Mouse (Mus musculus): ENCODE measurements around the gene Pitpnc1. TPM values are rescaled to one million over a fixed set of nuclear protein-coding genes. Genes with fewer than 3 reads are reported as not detected.

The Pitpnc1 gene
- polyA plus RNA-seq, 1 experiment from 2014 or later, result 10.9 TPM

DNA sequence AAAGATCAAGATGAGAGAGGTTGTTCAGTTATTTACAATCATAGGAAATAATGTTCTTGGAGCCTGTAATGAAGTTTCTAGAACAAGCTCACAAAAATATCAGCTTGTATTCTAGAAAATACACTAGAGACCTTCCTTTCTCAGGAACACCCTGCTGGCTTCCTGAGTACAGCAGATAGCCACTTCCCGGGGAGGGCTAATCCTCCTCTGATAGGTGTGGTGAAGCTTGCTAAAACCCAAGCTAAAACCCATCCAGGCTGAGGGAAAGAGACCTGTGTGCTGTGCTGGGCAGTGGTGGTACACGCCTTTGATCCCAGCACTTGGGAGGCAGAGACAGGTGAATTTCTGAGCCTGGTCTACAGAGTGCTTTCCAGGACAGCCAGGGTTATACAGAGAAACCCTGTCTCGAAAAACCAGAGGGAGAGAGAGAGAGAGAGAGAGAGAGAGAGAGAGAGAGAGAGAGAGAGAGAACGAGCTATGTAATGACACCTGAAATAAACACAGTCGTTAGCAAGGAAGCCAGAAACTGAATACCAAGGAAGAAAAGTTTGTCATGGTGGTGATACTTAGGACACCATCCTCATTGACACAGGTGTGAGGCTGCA, 48.6 kb downstream of the Pitpnc1 start:
- WGBS (ENCODE audit: insufficient replicate concordance), result 39% methylated on average over 5 of the region's 5 CpGs
- H3K4me2 ChIP-seq, result no peak overlapping the region
- no peaks in the 10 kb centered on the region for H3K27me3 ChIP-seq (ENCODE audit: control insufficient read depth, insufficient read depth, low read length)
- no peaks in the 10 kb centered on the region for H3K9me3 ChIP-seq (replicated peaks; ENCODE audit: control insufficient read depth, low read length)
- peaks cover 6% of the 10 kb centered on the region for H3K4me1 ChIP-seq (ENCODE audit: control insufficient read depth, insufficient read depth, low read length)
- H3K27ac ChIP-seq (ENCODE audit: low read depth, low read length), result peak overlapping the region; percentile 3; the same call in 1 of the 2 replicates
- H3K9ac ChIP-seq (ENCODE audit: low read depth, low read length), result no peak overlapping the region
- no peaks in the 10 kb centered on the region for H3K36me3 ChIP-seq (ENCODE audit: control insufficient read depth, insufficient read depth, low read length)
- no peak for ATAC-seq (replicated peaks; ENCODE audit: insufficient number of reproducible peaks, low FRiP score, low TSS enrichment)
- no peak overlapping the region for H3K4me3 ChIP-seq (ENCODE audit: low read depth, low read length)

DNA sequence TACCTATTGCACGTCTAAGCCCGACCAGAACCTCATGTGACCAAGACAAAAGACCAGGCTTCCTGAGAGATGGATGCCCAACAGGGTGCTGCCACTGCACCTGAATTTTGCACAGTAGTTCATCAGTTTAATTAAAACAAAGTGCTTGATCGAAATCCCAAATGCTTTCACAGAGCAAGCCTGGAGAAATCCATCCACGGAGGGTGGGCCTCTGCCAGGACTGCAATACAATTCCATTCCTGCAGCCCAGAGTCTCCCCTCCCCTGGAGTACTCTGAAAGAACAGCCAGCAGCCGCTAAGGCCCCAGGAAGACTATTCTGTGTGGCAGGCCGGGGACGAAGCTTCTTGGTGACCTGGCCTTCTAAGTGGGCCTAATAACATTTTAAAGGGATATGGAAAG, 50.6 kb downstream of the Pitpnc1 start:
- Histone ChIP-seq H3K4me1 (ENCODE audit: control insufficient read depth, insufficient read depth, low read length) (peaks cover 10% of the 10 kb centered on the region), H3K9ac (ENCODE audit: low read depth, low read length) (no peak overlapping the region), H3K36me3 (ENCODE audit: control insufficient read depth, insufficient read depth, low read length) (no peaks in the 10 kb centered on the region), H3K4me2 (no peak overlapping the region), H3K4me3 (ENCODE audit: low read depth, low read length) (no peak overlapping the region), H3K27ac (ENCODE audit: low read depth, low read length) (no peak overlapping the region), H3K27me3 (ENCODE audit: control insufficient read depth, insufficient read depth, low read length) (no peaks in the 10 kb centered on the region), H3K9me3 (replicated peaks; ENCODE audit: control insufficient read depth, low read length) (no peaks in the 10 kb centered on the region)
- WGBS (ENCODE audit: insufficient replicate concordance), result 71% methylated on average over 7 of the region's 7 CpGs
- no peak for ATAC-seq (replicated peaks; ENCODE audit: insufficient number of reproducible peaks, low FRiP score, low TSS enrichment)

DNA sequence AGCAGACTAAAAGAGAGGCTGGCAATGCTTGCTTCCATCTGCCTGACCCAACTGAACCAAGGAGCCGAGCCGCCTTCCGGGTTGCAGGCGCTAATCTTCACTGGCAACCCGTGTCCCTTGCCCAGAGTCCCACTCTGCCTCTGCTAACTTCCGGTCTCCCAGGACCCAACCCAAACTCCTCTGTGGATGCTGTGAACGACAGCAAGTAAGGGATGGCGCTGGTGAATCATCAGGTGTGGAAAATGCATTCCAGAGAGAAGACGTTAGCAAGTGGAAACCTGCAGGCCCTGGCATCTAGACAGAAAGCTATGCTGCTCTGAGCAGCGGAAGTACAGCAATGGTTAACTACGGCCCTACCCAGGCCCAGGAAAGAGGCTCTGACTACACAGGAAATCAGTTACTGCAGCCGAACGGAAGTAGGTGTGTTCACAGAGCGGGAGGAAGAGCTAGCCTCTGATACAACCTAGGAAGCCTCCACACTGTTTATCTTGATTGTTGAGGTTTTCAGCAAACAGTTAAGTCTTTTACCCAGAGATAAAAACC, 53.4 kb downstream of the Pitpnc1 start:
- peak overlapping the region; percentile 21; the same call in 1 of the 2 replicates for H3K4me2 ChIP-seq
- no peak overlapping the region for H3K9ac ChIP-seq (ENCODE audit: low read depth, low read length)
- no peak overlapping the region for H3K4me3 ChIP-seq (ENCODE audit: low read depth, low read length)
- H3K36me3 ChIP-seq (ENCODE audit: control insufficient read depth, insufficient read depth, low read length), result no peaks in the 10 kb centered on the region
- peaks cover 12% of the 10 kb centered on the region for H3K4me1 ChIP-seq (ENCODE audit: control insufficient read depth, insufficient read depth, low read length)
- ATAC-seq (replicated peaks; ENCODE audit: insufficient number of reproducible peaks, low FRiP score, low TSS enrichment), result no peak
- WGBS (ENCODE audit: insufficient replicate concordance), result 43% methylated on average over 14 of the region's 14 CpGs
- no peaks in the 10 kb centered on the region for H3K27me3 ChIP-seq (ENCODE audit: control insufficient read depth, insufficient read depth, low read length)
- no peaks in the 10 kb centered on the region for H3K9me3 ChIP-seq (replicated peaks; ENCODE audit: control insufficient read depth, low read length)
- peak overlapping the region; percentile 42 for H3K27ac ChIP-seq (ENCODE audit: low read depth, low read length)

DNA sequence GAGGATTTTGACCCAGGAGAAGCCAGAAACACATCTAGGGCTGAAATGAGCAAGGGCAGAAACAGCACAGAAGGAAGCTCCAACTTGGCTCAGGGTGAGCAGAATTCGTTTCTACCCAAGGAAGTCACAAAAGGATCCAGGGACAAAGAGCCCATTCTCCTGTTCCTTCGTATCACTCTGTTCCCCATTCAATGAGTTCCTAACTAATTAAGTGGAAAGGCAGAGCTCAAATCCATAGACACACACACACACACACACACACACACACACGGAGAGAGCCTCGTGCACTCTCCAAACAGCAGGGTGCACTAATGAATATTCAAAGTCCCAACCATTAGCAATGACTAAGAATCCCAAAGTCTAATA, 54.0 kb downstream of the Pitpnc1 start:
- H3K27me3 ChIP-seq (ENCODE audit: control insufficient read depth, insufficient read depth, low read length), result no peaks in the 10 kb centered on the region
- no peak overlapping the region for H3K4me3 ChIP-seq (ENCODE audit: low read depth, low read length)
- H3K36me3 ChIP-seq (ENCODE audit: control insufficient read depth, insufficient read depth, low read length), result no peaks in the 10 kb centered on the region
- H3K4me2 ChIP-seq, result no peak overlapping the region
- H3K9ac ChIP-seq (ENCODE audit: low read depth, low read length), result no peak overlapping the region
- H3K4me1 ChIP-seq (ENCODE audit: control insufficient read depth, insufficient read depth, low read length), result peaks cover 12% of the 10 kb centered on the region
- peak overlapping the region; percentile 57 for H3K27ac ChIP-seq (ENCODE audit: low read depth, low read length)
- no peak for ATAC-seq (replicated peaks; ENCODE audit: insufficient number of reproducible peaks, low FRiP score, low TSS enrichment)
- 51% methylated on average over 4 of the region's 4 CpGs for WGBS (ENCODE audit: insufficient replicate concordance)
- H3K9me3 ChIP-seq (replicated peaks; ENCODE audit: control insufficient read depth, low read length), result no peaks in the 10 kb centered on the region

DNA sequence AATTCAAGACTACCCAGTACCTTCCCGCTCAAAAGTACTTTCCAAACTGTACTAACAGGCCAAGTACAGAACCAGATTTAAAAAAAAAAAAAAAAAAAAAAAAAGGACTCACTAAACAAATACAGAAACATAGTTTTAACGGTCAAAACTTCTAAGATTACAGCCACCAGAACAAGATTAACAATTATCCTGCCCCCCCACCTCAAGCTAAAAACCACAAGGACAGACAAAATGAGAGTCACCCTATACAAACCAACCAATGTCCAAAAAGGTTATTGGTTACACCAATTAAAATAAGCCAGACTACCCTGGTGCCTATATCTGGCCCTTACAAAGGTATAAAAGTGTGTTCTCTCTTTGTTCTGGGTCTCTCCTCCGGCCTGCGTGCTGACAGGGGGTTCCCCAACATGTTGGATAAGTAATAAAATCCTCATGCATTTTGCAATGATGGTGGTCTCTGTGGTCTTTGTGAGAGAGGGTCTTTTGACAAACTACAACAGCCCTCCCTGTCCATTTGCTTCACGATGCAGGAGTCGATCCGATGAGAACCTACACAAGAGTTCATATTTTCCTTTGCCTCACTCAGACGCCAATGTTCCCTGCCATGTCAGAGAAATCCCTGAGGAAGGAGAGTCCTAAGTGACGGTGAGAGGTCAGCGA, 54.5 kb downstream of the Pitpnc1 start:
- 76% methylated on average over 10 of the region's 10 CpGs for WGBS (ENCODE audit: insufficient replicate concordance)
- Histone ChIP-seq H3K4me2 (no peak overlapping the region), H3K4me3 (ENCODE audit: low read depth, low read length) (no peak overlapping the region), H3K9me3 (replicated peaks; ENCODE audit: control insufficient read depth, low read length) (no peaks in the 10 kb centered on the region), H3K9ac (ENCODE audit: low read depth, low read length) (no peak overlapping the region), H3K4me1 (ENCODE audit: control insufficient read depth, insufficient read depth, low read length) (peaks cover 12% of the 10 kb centered on the region), H3K27ac (ENCODE audit: low read depth, low read length) (peak overlapping the region; percentile 57), H3K27me3 (ENCODE audit: control insufficient read depth, insufficient read depth, low read length) (no peaks in the 10 kb centered on the region), H3K36me3 (ENCODE audit: control insufficient read depth, insufficient read depth, low read length) (no peaks in the 10 kb centered on the region)
- no peak for ATAC-seq (replicated peaks; ENCODE audit: insufficient number of reproducible peaks, low FRiP score, low TSS enrichment)

DNA sequence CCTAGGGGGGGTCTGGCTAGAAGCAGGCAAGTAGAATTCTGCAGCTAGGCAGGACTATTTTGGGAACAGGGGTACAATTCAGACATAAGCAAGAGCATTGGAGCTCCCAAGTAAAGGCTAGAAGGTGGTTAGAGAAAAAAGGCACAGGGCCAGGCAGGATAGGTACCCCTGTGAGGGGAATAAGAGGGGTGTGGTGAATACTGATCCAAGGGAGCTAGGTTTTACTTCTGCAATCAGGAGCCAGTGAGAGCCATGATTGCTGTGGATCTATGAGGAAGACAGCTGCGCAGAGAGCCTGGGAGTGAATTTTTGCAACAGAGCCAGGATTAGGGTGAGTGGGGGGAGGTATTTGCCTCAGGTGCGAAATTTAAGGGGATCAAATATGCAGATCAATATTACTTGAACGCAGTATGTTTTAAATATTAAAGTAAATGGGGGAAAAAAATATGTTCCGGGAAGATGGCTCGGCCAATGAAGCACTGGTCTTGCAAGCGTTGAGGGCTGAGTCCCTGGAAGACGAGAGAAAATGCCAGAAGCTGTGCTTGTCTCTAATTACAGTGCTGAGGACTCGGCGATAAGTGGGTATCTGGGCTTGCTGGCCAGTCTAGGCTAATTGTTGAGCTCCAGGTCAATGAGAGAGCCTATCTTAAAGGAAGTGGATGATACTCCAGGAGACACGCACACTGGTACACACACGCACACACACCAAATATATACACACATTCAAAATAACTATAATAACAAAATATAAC, 55.3 kb downstream of the Pitpnc1 start:
- no peak overlapping the region for H3K27ac ChIP-seq (ENCODE audit: low read depth, low read length)
- H3K9ac ChIP-seq (ENCODE audit: low read depth, low read length), result no peak overlapping the region
- H3K4me1 ChIP-seq (ENCODE audit: control insufficient read depth, insufficient read depth, low read length), result peaks cover 12% of the 10 kb centered on the region
- ATAC-seq (replicated peaks; ENCODE audit: insufficient number of reproducible peaks, low FRiP score, low TSS enrichment), result no peak
- WGBS (ENCODE audit: insufficient replicate concordance), result 57% methylated on average over 11 of the region's 11 CpGs
- H3K4me2 ChIP-seq, result no peak overlapping the region
- H3K27me3 ChIP-seq (ENCODE audit: control insufficient read depth, insufficient read depth, low read length), result no peaks in the 10 kb centered on the region
- no peaks in the 10 kb centered on the region for H3K36me3 ChIP-seq (ENCODE audit: control insufficient read depth, insufficient read depth, low read length)
- H3K9me3 ChIP-seq (replicated peaks; ENCODE audit: control insufficient read depth, low read length), result no peaks in the 10 kb centered on the region
- H3K4me3 ChIP-seq (ENCODE audit: low read depth, low read length), result no peak overlapping the region

DNA sequence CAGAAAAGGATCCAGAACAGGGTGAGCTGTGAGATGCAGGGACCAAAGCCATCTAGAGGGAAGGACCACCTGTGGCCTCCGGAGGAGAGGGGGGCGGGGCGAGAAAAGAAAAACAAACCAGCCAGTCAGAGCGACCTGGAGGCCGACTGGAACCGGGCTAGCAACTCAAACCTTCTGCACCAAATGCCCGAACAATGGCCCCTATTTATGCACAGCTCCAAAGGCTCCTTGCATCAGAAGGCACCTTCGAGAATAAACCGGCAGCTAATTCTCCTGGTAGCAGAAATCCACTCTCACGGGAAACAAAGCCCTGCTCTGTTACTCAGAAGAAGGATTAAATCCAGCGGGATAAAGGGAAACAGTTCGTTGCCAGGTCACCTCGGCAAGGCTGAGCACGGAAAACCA, 57.2 kb downstream of the Pitpnc1 start:
- 3% methylated on average over 14 of the region's 14 CpGs for WGBS (ENCODE audit: insufficient replicate concordance)
- no peaks in the 10 kb centered on the region for H3K9me3 ChIP-seq (replicated peaks; ENCODE audit: control insufficient read depth, low read length)
- H3K4me3 ChIP-seq (ENCODE audit: low read depth, low read length), result peak overlapping the region; percentile 38
- peak overlapping the region; percentile 71 for H3K4me2 ChIP-seq
- peak overlapping the region; percentile 60; the same call in 1 of the 2 replicates for H3K9ac ChIP-seq (ENCODE audit: low read depth, low read length)
- ATAC-seq (replicated peaks; ENCODE audit: insufficient number of reproducible peaks, low FRiP score, low TSS enrichment), result no peak
- 0 out of 2 replicates have a peak overlapping the region, but pooled peaks have one; percentile 54 for H3K27ac ChIP-seq (ENCODE audit: low read depth, low read length)
- no peaks in the 10 kb centered on the region for H3K36me3 ChIP-seq (ENCODE audit: control insufficient read depth, insufficient read depth, low read length)
- H3K4me1 ChIP-seq (ENCODE audit: control insufficient read depth, insufficient read depth, low read length), result peaks cover 12% of the 10 kb centered on the region
- H3K27me3 ChIP-seq (ENCODE audit: control insufficient read depth, insufficient read depth, low read length), result no peaks in the 10 kb centered on the region

DNA sequence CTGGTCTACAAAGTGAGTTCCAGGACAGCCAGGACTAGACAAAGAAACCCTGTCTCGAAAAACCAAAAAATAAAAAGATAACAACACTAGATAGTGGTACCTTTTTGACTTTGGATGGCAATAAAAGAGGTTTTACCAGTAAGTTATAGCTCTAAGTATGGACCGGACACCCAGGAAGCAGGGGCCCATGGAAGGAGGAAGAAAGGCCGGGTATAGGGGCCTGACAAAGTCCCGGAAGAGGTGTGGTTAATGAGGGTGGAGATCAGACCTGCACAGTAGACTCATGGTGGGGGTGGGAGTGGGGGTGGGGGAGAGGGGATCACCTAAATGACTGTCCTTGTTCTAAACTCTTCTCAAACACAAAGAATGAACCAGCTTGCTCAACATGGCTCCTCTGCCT, 58.4 kb downstream of the Pitpnc1 start:
- ATAC-seq (replicated peaks; ENCODE audit: insufficient number of reproducible peaks, low FRiP score, low TSS enrichment), result no peak
- Histone ChIP-seq H3K27ac (ENCODE audit: low read depth, low read length) (no peak overlapping the region), H3K9me3 (replicated peaks; ENCODE audit: control insufficient read depth, low read length) (no peaks in the 10 kb centered on the region), H3K4me1 (ENCODE audit: control insufficient read depth, insufficient read depth, low read length) (peaks cover 12% of the 10 kb centered on the region), H3K9ac (ENCODE audit: low read depth, low read length) (no peak overlapping the region), H3K4me2 (no peak overlapping the region), H3K4me3 (ENCODE audit: low read depth, low read length) (no peak overlapping the region), H3K27me3 (ENCODE audit: control insufficient read depth, insufficient read depth, low read length) (no peaks in the 10 kb centered on the region), H3K36me3 (ENCODE audit: control insufficient read depth, insufficient read depth, low read length) (no peaks in the 10 kb centered on the region)
- WGBS (ENCODE audit: insufficient replicate concordance), result 87% methylated on average over 4 of the region's 4 CpGs

Data from heart, embryonic 11.5 days (tissue).